Mouse (Mus musculus) stomach, embryonic 14.5 days (tissue): ENCODE measurements around the gene Retreg1. TPM values are rescaled to one million over a fixed set of nuclear protein-coding genes. Genes with fewer than 3 reads are reported as not detected.

ENCODE experiments used
- ATAC-seq: fragments of 200-750 bp; cut with Nextera tagmentation; 2 replicates; pipeline ENCODE4 v1.8.0; 2017; ENCODE audit warnings: low read depth, moderate TSS enrichment; ENCODE audit not compliant: insufficient number of reproducible peaks, insufficient read depth, low FRiP score
- H3K27ac ChIP-seq: fragments of 300-500 bp; sonication (generic); 2 replicates; pipeline ENCODE4 v1.5.1; 2014; ENCODE audit warnings: mild to moderate bottlenecking, low read length, moderate library complexity, mixed read lengths
- H3K27me3 ChIP-seq: fragments of 300-500 bp; sonication (generic); 2 replicates; pipeline ENCODE4 v1.6.1; 2014; ENCODE audit warnings: low read length, control low read depth, mixed read lengths; ENCODE audit not compliant: control insufficient read depth, insufficient read depth
- H3K36me3 ChIP-seq: fragments of 300-500 bp; sonication (generic); 2 replicates; pipeline ENCODE4 v1.6.1; 2014; ENCODE audit warnings: mild to moderate bottlenecking, control low read depth, low read length, moderate library complexity, mixed read lengths; ENCODE audit not compliant: control insufficient read depth, insufficient read depth
- H3K4me1 ChIP-seq: fragments of 300-500 bp; sonication (generic); 2 replicates; pipeline ENCODE4 v1.6.1; 2014; ENCODE audit warnings: low read length, control low read depth, mixed read lengths; ENCODE audit not compliant: control insufficient read depth, insufficient read depth
- H3K4me2 ChIP-seq: fragments of 300-500 bp; sonication (generic); replicated peaks from 2 replicates; pipeline ENCODE4 v1.6.1; 2014; ENCODE audit warnings: low read depth, low read length, control low read depth
- H3K4me3 ChIP-seq: fragments of 300-500 bp; sonication (generic); 2 replicates; pipeline ENCODE4 v1.5.1; 2014; ENCODE audit warnings: low read depth, low read length, control low read depth
- H3K9ac ChIP-seq: fragments of 300-500 bp; sonication (generic); replicated peaks from 2 replicates; pipeline ENCODE4 v1.6.1; 2014; ENCODE audit warnings: low read depth, mild to moderate bottlenecking, control low read depth, low read length, moderate library complexity, mixed read lengths
- H3K9me3 ChIP-seq: fragments of 300-500 bp; sonication (generic); 2 replicates; pipeline ENCODE4 v1.6.1; 2016; ENCODE audit warnings: low read depth, low read length, control low read depth; ENCODE audit not compliant: control insufficient read depth
- WGBS: fragments of 180-500 bp; shearing (Covaris S2); extraction: QIAGEN DNeasy Blood & Tissue Kit; methylation state at CpG from one replicate; pipeline ENCODE4 v1.1.7; 2014; 5-methylcytosine and 5-hydroxymethylcytosine counted together
- polyA plus RNA-seq: library from polyadenylated mRNA; unstranded; fragments of >200 nt; fragmentation: Nextera tagmentation; extraction: Ambion mirVana; gene quantifications from 2 replicates; pipeline ENCODE4 v1.2.1, GENCODE M21; 2014

Gene Retreg1
- polyA plus RNA-seq, 1 experiment from 2014 or later: 16.9 TPM

GRCm38 (mm10) chr15:25814535-25814934, 28.4 kb upstream of the Retreg1 start:
- H3K4me2 ChIP-seq: no peak overlapping the region
- no peak overlapping the region for H3K9ac ChIP-seq
- H3K4me3 ChIP-seq: no peak overlapping the region
- H3K4me1 ChIP-seq: no peaks in the 10 kb centered on the region
- no peaks in the 10 kb centered on the region for H3K9me3 ChIP-seq
- no peaks in the 10 kb centered on the region for H3K27me3 ChIP-seq
- WGBS: 75% methylated on average over 3 of the region's 3 CpGs
- peaks cover 40% of the 10 kb centered on the region; the same call in 1 of the 2 replicates for H3K36me3 ChIP-seq
- no peak overlapping the region for H3K27ac ChIP-seq
- no peak for ATAC-seq

- ATAC-seq: no peak
- Histone ChIP-seq H3K4me3 (no peak overlapping the region), H3K27me3 (no peaks in the 10 kb centered on the region), H3K9ac (no peak overlapping the region), H3K4me1 (no peaks in the 10 kb centered on the region), H3K4me2 (no peak overlapping the region), H3K27ac (no peak overlapping the region), H3K9me3 (no peaks in the 10 kb centered on the region; the same call in 1 of the 2 replicates), H3K36me3 (peaks cover 18% of the 10 kb centered on the region; the same call in 1 of the 2 replicates)
- 89% methylated on average over 2 of the region's 2 CpGs for WGBS
These were observed 25.8 kb upstream of the Retreg1 start for GRCm38 (mm10) chr15:25817191-25817590.

GRCm38 (mm10) chr15:25821981-25822380, 21.0 kb upstream of the Retreg1 start:
- Histone ChIP-seq H3K9me3 (no peaks in the 10 kb centered on the region; the same call in 1 of the 2 replicates), H3K27ac (no peak overlapping the region), H3K4me3 (no peak overlapping the region), H3K9ac (no peak overlapping the region), H3K4me2 (no peak overlapping the region), H3K36me3 (no peaks in the 10 kb centered on the region), H3K4me1 (no peaks in the 10 kb centered on the region), H3K27me3 (no peaks in the 10 kb centered on the region)
- ATAC-seq: no peak

- WGBS: 62% methylated on average over 3 of the region's 3 CpGs
- no peaks in the 10 kb centered on the region for H3K27me3 ChIP-seq
- H3K9me3 ChIP-seq: no peaks in the 10 kb centered on the region; the same call in 1 of the 2 replicates
- H3K9ac ChIP-seq: no peak overlapping the region
- no peaks in the 10 kb centered on the region for H3K36me3 ChIP-seq
- H3K4me2 ChIP-seq: no peak overlapping the region
- no peak overlapping the region for H3K27ac ChIP-seq
- ATAC-seq: no peak
- no peaks in the 10 kb centered on the region for H3K4me1 ChIP-seq
- no peak overlapping the region for H3K4me3 ChIP-seq
These were observed 20.3 kb upstream of the Retreg1 start for GRCm38 (mm10) chr15:25822656-25823055.

GRCm38 (mm10) chr15:25826531-25826961, 16.4 kb upstream of the Retreg1 start:
- Histone ChIP-seq H3K9ac (no peak overlapping the region), H3K27me3 (no peaks in the 10 kb centered on the region), H3K27ac (no peak overlapping the region), H3K4me2 (no peak overlapping the region), H3K9me3 (no peaks in the 10 kb centered on the region), H3K36me3 (no peaks in the 10 kb centered on the region), H3K4me3 (no peak overlapping the region), H3K4me1 (no peaks in the 10 kb centered on the region)
- no peak for ATAC-seq
- 82% methylated on average over 8 of the region's 8 CpGs for WGBS

- no peaks in the 10 kb centered on the region for H3K4me1 ChIP-seq
- no peaks in the 10 kb centered on the region for H3K27me3 ChIP-seq
- no peak overlapping the region for H3K4me3 ChIP-seq
- H3K27ac ChIP-seq: no peak overlapping the region
- 81% methylated on average over 10 of the region's 10 CpGs for WGBS
- no peak for ATAC-seq
- no peak overlapping the region for H3K4me2 ChIP-seq
- H3K36me3 ChIP-seq: no peaks in the 10 kb centered on the region
- H3K9me3 ChIP-seq: no peaks in the 10 kb centered on the region
- no peak overlapping the region for H3K9ac ChIP-seq
These were observed 14.5 kb upstream of the Retreg1 start for GRCm38 (mm10) chr15:25828464-25828863.

GRCm38 (mm10) chr15:25830426-25830825, 12.6 kb upstream of the Retreg1 start:
- Histone ChIP-seq H3K36me3 (no peaks in the 10 kb centered on the region), H3K9me3 (no peaks in the 10 kb centered on the region), H3K27me3 (no peaks in the 10 kb centered on the region), H3K9ac (no peak overlapping the region), H3K4me3 (no peak overlapping the region), H3K4me1 (no peaks in the 10 kb centered on the region), H3K27ac (no peak overlapping the region), H3K4me2 (no peak overlapping the region)
- ATAC-seq: no peak
- 66% methylated on average over 2 of the region's 2 CpGs for WGBS

- Histone ChIP-seq H3K9me3 (peaks cover 6% of the 10 kb centered on the region; the same call in 1 of the 2 replicates), H3K36me3 (no peaks in the 10 kb centered on the region), H3K4me2 (no peak overlapping the region), H3K4me3 (no peak overlapping the region), H3K4me1 (no peaks in the 10 kb centered on the region), H3K9ac (no peak overlapping the region), H3K27me3 (no peaks in the 10 kb centered on the region), H3K27ac (no peak overlapping the region)
- 75% methylated on average over 2 of the region's 2 CpGs for WGBS
- ATAC-seq: no peak
These were observed 8.7 kb upstream of the Retreg1 start for GRCm38 (mm10) chr15:25834282-25834681.

GRCm38 (mm10) chr15:25834920-25835674, 7.9 kb upstream of the Retreg1 start:
- no peak overlapping the region for H3K27ac ChIP-seq
- no peak overlapping the region for H3K4me3 ChIP-seq

More at GRCm38 (mm10) chr15:25834920-25835674, 7.9 kb upstream of the Retreg1 start:
- H3K9me3 ChIP-seq: peaks cover 6% of the 10 kb centered on the region; the same call in 1 of the 2 replicates
- no peaks in the 10 kb centered on the region for H3K27me3 ChIP-seq
- 84% methylated on average over 17 of the region's 17 CpGs for WGBS
- no peaks in the 10 kb centered on the region for H3K4me1 ChIP-seq
- H3K9ac ChIP-seq: no peak overlapping the region
- no peak for ATAC-seq
- no peaks in the 10 kb centered on the region for H3K36me3 ChIP-seq
- H3K4me2 ChIP-seq: no peak overlapping the region
